Mouse (Mus musculus) limb, embryonic 14.5 days (tissue): Measurements from ENCODE around the gene Akt2. TPM values are rescaled to one million over a fixed set of nuclear protein-coding genes. Genes with fewer than 3 reads are reported as not detected.

Experiments used
- ATAC-seq: fragments of 200-750 bp; cut with Nextera tagmentation; 2 replicates; pipeline ENCODE4 v1.8.0; 2017; ENCODE audit warnings: low read depth, moderate number of reproducible peaks, moderate TSS enrichment; ENCODE audit not compliant: low FRiP score
- DNase-seq: peaks from one replicate; pipeline ENCODE4 v3.0.0-alpha.2; 2015; ENCODE audit warnings: low spot score
- H3K27ac ChIP-seq: fragments of 300-500 bp; sonication (generic); replicated peaks from 2 replicates; pipeline ENCODE4 v1.5.1; 2014; ENCODE audit warnings: low read depth, mild to moderate bottlenecking, low read length, moderate library complexity, mixed read lengths
- H3K27me3 ChIP-seq: fragments of 300-500 bp; sonication (generic); 2 replicates; pipeline ENCODE4 v1.6.1; 2014; ENCODE audit warnings: low read length, mixed read lengths; ENCODE audit not compliant: control insufficient read depth, insufficient read depth
- H3K36me3 ChIP-seq: fragments of 300-500 bp; sonication (generic); 2 replicates; pipeline ENCODE4 v1.6.1; 2014; ENCODE audit warnings: mild to moderate bottlenecking, low read length, moderate library complexity, mixed read lengths; ENCODE audit not compliant: control insufficient read depth, insufficient read depth
- H3K4me1 ChIP-seq: fragments of 300-500 bp; sonication (generic); 2 replicates; pipeline ENCODE4 v1.6.1; 2014; ENCODE audit warnings: antibody characterized with exemption, low read length, mixed read lengths; ENCODE audit not compliant: control insufficient read depth, insufficient read depth
- H3K4me2 ChIP-seq: fragments of 300-500 bp; sonication (generic); replicated peaks from 2 replicates; pipeline ENCODE4 v1.6.1; 2014; ENCODE audit warnings: low read depth, mild to moderate bottlenecking, low read length, moderate library complexity; ENCODE audit not compliant: severe bottlenecking
- H3K4me3 ChIP-seq: fragments of 300-500 bp; sonication (generic); replicated peaks from 2 replicates; pipeline ENCODE4 v1.5.1; 2014; ENCODE audit warnings: low read length
- H3K9ac ChIP-seq: fragments of 300-500 bp; sonication (generic); 2 replicates; pipeline ENCODE4 v1.6.1; 2014; ENCODE audit warnings: mild to moderate bottlenecking, low read depth, low read length, moderate library complexity; ENCODE audit not compliant: severe bottlenecking
- H3K9me3 ChIP-seq: fragments of 300-500 bp; sonication (generic); 2 replicates; pipeline ENCODE4 v1.6.1; 2016; ENCODE audit warnings: low read length; ENCODE audit not compliant: control insufficient read depth
- POLR2A ChIP-seq: fragments of 200-500 bp; IDR thresholded peaks from 2 replicates; pipeline ENCODE4 v1.8.0; 2012; ENCODE audit warnings: inconsistent platforms, mild to moderate bottlenecking, moderate library complexity, borderline replicate concordance; ENCODE audit not compliant: insufficient read depth, insufficient read length; ENCODE audit errors: extremely low read depth
- whole genome bisulfite sequencing: fragments of 180-500 bp; shearing (Covaris S2); extraction: QIAGEN DNeasy Blood & Tissue Kit; methylation state at CpG from one replicate; pipeline ENCODE4 v1.1.7; 2014; 5-methylcytosine and 5-hydroxymethylcytosine counted together
- polyA plus RNA-seq, 2 experiments: library from polyadenylated mRNA; depleted of rRNA in 1 of 2; stranded (reverse) in 1 of 2; unstranded in 1 of 2; fragments of >200 nt; fragmentation: Nextera tagmentation in 1 of 2; extraction: Ambion mirVana in 1 of 2; gene quantifications; 2 replicates each; pipeline versions ENCODE4 v1.2.1 to v1.2.3; 2012 to 2014

The Akt2 gene
- polyA plus RNA-seq, 2 experiments, result 96.6 to 112 TPM

DNA sequence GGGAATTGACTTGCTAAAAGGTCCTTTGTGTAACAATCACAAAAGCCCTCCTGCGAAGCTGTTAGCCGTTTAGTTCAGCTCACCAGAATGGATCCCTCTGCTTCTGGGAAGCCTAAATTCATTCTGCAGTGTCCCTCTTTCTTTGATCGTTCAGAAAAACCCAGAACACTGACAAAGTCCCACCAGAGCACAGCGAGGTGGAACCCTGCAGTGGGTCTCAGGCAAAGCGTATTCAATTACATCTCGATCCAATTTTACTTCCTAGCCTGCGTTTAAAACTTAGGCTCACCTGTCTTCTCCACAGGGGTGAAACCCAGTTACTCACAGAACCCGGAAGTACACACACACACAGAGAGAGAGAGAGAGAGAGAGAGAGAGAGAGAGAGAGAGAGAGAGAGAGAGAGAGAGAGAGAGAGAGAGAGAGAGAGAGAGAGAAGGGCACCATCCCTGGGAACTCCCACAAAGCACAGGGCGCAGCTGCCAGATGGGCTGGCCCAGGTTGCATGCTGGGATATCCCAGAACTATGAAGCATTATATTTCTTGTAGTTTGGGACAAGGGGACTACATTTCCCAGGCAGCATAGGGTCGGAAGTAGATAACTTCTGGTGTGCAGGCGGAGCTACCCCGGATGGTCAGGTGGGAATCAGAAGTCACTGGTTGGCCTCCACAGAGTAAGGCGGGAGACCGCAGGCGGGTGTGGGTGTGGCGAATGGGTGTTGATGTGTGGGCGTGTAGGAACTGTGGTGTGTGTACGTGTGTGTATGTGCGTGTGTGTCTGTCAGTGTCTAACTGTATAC, 97.7 kb downstream of the Akt2 start, which contains the start of gene Zfp607b:
Gene Zfp607b, plus strand, starts transcription at position 526 of the 798 bp plus-strand sequence.
- no peaks in the 10 kb centered on the region for H3K36me3 ChIP-seq
- TF ChIP-seq POLR2A, result no peak
- H3K4me3 ChIP-seq, result peak within 1 kb of the TSS; percentile 45
- H3K4me2 ChIP-seq, result peak within 1 kb of the TSS; percentile 67
- H3K4me1 ChIP-seq, result peaks cover 8% of the 10 kb centered on the region
- DNase-seq, result peak; percentile 96
- no peaks in the 10 kb centered on the region for H3K27me3 ChIP-seq
- under 1% methylated on average over 19 of the region's 19 CpGs for WGBS
- H3K9me3 ChIP-seq, result no peaks in the 10 kb centered on the region
- H3K27ac ChIP-seq, result peak within 1 kb of the TSS; percentile 77; the same call in 1 of the 2 replicates
- peak within 1 kb of the TSS; percentile 54 for H3K9ac ChIP-seq
- peak; percentile 98 for ATAC-seq

Other genes with a start within 250 kb of the Akt2 start
- 58.7 and 80.6 TPM in 2 replicates for gene Shkbp1, start 235.5 kb upstream of the Akt2 start, polyA plus RNA-seq (2012; rRNA removed)
- 30.5 and 35.5 TPM in 2 replicates for gene Shkbp1, start 235.5 kb upstream of the Akt2 start, polyA plus RNA-seq (2014; fragmentation: Nextera tagmentation; extraction: Ambion mirVana)
- gene Gm20479, start 234.1 kb upstream of the Akt2 start, polyA plus RNA-seq (2012; rRNA removed), result 0.32 TPM in 1 of 2 replicates, not detected in the other
- not detected in 2 replicates for gene Gm20479, start 234.1 kb upstream of the Akt2 start, polyA plus RNA-seq (2014; fragmentation: Nextera tagmentation; extraction: Ambion mirVana)
- gene Sptbn4, start 143.9 kb upstream of the Akt2 start, polyA plus RNA-seq (2012; rRNA removed), result 0.60 and 0.64 TPM in 2 replicates
- 0.15 TPM in 2 replicates for gene Sptbn4, start 143.9 kb upstream of the Akt2 start, polyA plus RNA-seq (2014; fragmentation: Nextera tagmentation; extraction: Ambion mirVana)
- gene Blvrb, start 143.6 kb upstream of the Akt2 start, polyA plus RNA-seq (2012; rRNA removed), result 44.8 and 49.5 TPM in 2 replicates
- gene Blvrb, start 143.6 kb upstream of the Akt2 start, polyA plus RNA-seq (2014; fragmentation: Nextera tagmentation; extraction: Ambion mirVana), result 60.8 and 61.2 TPM in 2 replicates
- 31.3 and 32.1 TPM in 2 replicates for gene Sertad3, start 117.8 kb upstream of the Akt2 start, polyA plus RNA-seq (2012; rRNA removed)
- gene Sertad3, start 117.8 kb upstream of the Akt2 start, polyA plus RNA-seq (2014; fragmentation: Nextera tagmentation; extraction: Ambion mirVana), result 31.5 and 32.4 TPM in 2 replicates
- 23.3 and 28.0 TPM in 2 replicates for gene Sertad1, start 104.6 kb upstream of the Akt2 start, polyA plus RNA-seq (2012; rRNA removed)
- 34.2 and 39.4 TPM in 2 replicates for gene Sertad1, start 104.6 kb upstream of the Akt2 start, polyA plus RNA-seq (2014; fragmentation: Nextera tagmentation; extraction: Ambion mirVana)
- gene Prx, start 92.2 kb upstream of the Akt2 start, polyA plus RNA-seq (2012; rRNA removed), result 6.3 and 6.6 TPM in 2 replicates
- gene Prx, start 92.2 kb upstream of the Akt2 start, polyA plus RNA-seq (2014; fragmentation: Nextera tagmentation; extraction: Ambion mirVana), result 2.1 and 2.5 TPM in 2 replicates
- gene Hipk4, start 68.3 kb upstream of the Akt2 start, polyA plus RNA-seq (2012; rRNA removed), result 4.3 and 5.4 TPM in 2 replicates
- gene Hipk4, start 68.3 kb upstream of the Akt2 start, polyA plus RNA-seq (2014; fragmentation: Nextera tagmentation; extraction: Ambion mirVana), result 0.95 and 1.2 TPM in 2 replicates
- 147 and 193 TPM in 2 replicates for gene Pld3, start 38.3 kb upstream of the Akt2 start, polyA plus RNA-seq (2012; rRNA removed)
- gene Pld3, start 38.3 kb upstream of the Akt2 start, polyA plus RNA-seq (2014; fragmentation: Nextera tagmentation; extraction: Ambion mirVana), result 110 and 114 TPM in 2 replicates
- gene 2310022A10Rik, start 38.3 kb upstream of the Akt2 start, polyA plus RNA-seq (2012; rRNA removed), result 39.8 and 49.0 TPM in 2 replicates
- gene 2310022A10Rik, start 38.3 kb upstream of the Akt2 start, polyA plus RNA-seq (2014; fragmentation: Nextera tagmentation; extraction: Ambion mirVana), result 27.0 and 27.4 TPM in 2 replicates
- gene Ttc9b, start 62.4 kb downstream of the Akt2 start, polyA plus RNA-seq (2012; rRNA removed), result 0.14 and 0.24 TPM in 2 replicates
- gene Ttc9b, start 62.4 kb downstream of the Akt2 start, polyA plus RNA-seq (2014; fragmentation: Nextera tagmentation; extraction: Ambion mirVana), result 0.10 and 0.21 TPM in 2 replicates
- 34.4 and 42.9 TPM in 2 replicates for gene Map3k10, start 83.0 kb downstream of the Akt2 start, polyA plus RNA-seq (2012; rRNA removed)
- 8.8 and 10.6 TPM in 2 replicates for gene Map3k10, start 83.0 kb downstream of the Akt2 start, polyA plus RNA-seq (2014; fragmentation: Nextera tagmentation; extraction: Ambion mirVana)
- 1.9 and 3.2 TPM in 2 replicates for gene Zfp607b, start 97.8 kb downstream of the Akt2 start, polyA plus RNA-seq (2012; rRNA removed)
- gene Zfp607b, start 97.8 kb downstream of the Akt2 start, polyA plus RNA-seq (2014; fragmentation: Nextera tagmentation; extraction: Ambion mirVana), result 3.0 and 4.9 TPM in 2 replicates
- gene Zfp60, start 139.8 kb downstream of the Akt2 start, polyA plus RNA-seq (2012; rRNA removed), result 10.0 and 11.6 TPM in 2 replicates
- gene Zfp60, start 139.8 kb downstream of the Akt2 start, polyA plus RNA-seq (2014; fragmentation: Nextera tagmentation; extraction: Ambion mirVana), result 32.6 and 36.5 TPM in 2 replicates
- gene Zfp626, start 215.6 kb downstream of the Akt2 start, polyA plus RNA-seq (2012; rRNA removed), result 2.0 and 3.0 TPM in 2 replicates
- 2.2 TPM in 2 replicates for gene Zfp626, start 215.6 kb downstream of the Akt2 start, polyA plus RNA-seq (2014; fragmentation: Nextera tagmentation; extraction: Ambion mirVana)
- gene Zfp59, start 247.1 kb downstream of the Akt2 start, polyA plus RNA-seq (2012; rRNA removed), result 3.2 and 4.4 TPM in 2 replicates
- 9.4 and 9.5 TPM in 2 replicates for gene Zfp59, start 247.1 kb downstream of the Akt2 start, polyA plus RNA-seq (2014; fragmentation: Nextera tagmentation; extraction: Ambion mirVana)